8 mouse cellular contexts compared by ENCODE assay signal in genomic region chr13:60177106-60177796, GRCm38 (mm10). TPM values are rescaled to one million over a fixed set of nuclear protein-coding genes. Genes with fewer than 3 reads are reported as not detected.
A peak's percentile ranks its signal among the peaks of the same experiment; 100 is the strongest.
DNase-seq lines count a peak whose midpoint lies in the region; ATAC-seq and TF ChIP-seq lines count a peak whose summit lies in the region.

Gene Gas1, minus strand, starts transcription at chr13:60177365.

- peak within 1 kb of the TSS; percentile 82 for H3K4me2 ChIP-seq in hindbrain, embryonic 12.5 days (replicated peaks)
- peak within 1 kb of the TSS; percentile 87 for H3K4me2 ChIP-seq in lung, postnatal 0 days (replicated peaks; ENCODE audit: low read depth, low read length)

- 1% methylated on average over 59 of the region's 59 CpGs for WGBS in hindbrain, embryonic 12.5 days
- WGBS in lung, postnatal 0 days, result 3% methylated on average over 58 of the region's 59 CpGs

- no peaks in the 10 kb centered on the region for H3K36me3 ChIP-seq in hindbrain, embryonic 12.5 days
- no peaks in the 10 kb centered on the region for H3K36me3 ChIP-seq in lung, postnatal 0 days (ENCODE audit: insufficient read depth, low read length)

- DNase-seq in adrenal gland, adult (ENCODE audit: inconsistent age in 2 of 2, low spot score in 1 of 2), result peak; percentile 93 to 97
- DNase-seq in cerebellum, postnatal 36 days, result peak; percentile 25 to 34
- peak; percentile 71 to 79 for DNase-seq in frontal cortex, postnatal 36 days (ENCODE audit: low spot score in 2 of 2)
- peak; percentile 61 to 62 for DNase-seq in layer of hippocampus, postnatal 25 days (ENCODE audit: extremely low spot score in 1 of 2, low spot score in 1 of 2)
- DNase-seq in lung, postnatal 0 days (ENCODE audit: low spot score), result peak; percentile 93
- DNase-seq in retina, postnatal 7 days (ENCODE audit: low read depth, low spot score), result peak; percentile 73

- H3K9me3 ChIP-seq in hindbrain, embryonic 12.5 days (replicated peaks), result no peaks in the 10 kb centered on the region
- H3K9me3 ChIP-seq in lung, postnatal 0 days (ENCODE audit: low read length), result no peaks in the 10 kb centered on the region

- H3K4me1 ChIP-seq in hindbrain, embryonic 12.5 days, result peaks cover 28% of the 10 kb centered on the region
- H3K4me1 ChIP-seq in lung, postnatal 0 days (ENCODE audit: insufficient read depth, low read depth, low read length), result no peaks in the 10 kb centered on the region

- peak within 1 kb of the TSS; percentile 90 for H3K4me3 ChIP-seq in hindbrain, embryonic 12.5 days
- peak within 1 kb of the TSS; percentile 63 for H3K4me3 ChIP-seq in lung, postnatal 0 days (ENCODE audit: low read depth, low read length)

- no peaks in the 10 kb centered on the region for H3K27me3 ChIP-seq in hindbrain, embryonic 12.5 days
- H3K27me3 ChIP-seq in lung, postnatal 0 days (replicated peaks; ENCODE audit: insufficient read depth, low read length), result peaks cover 31% of the 10 kb centered on the region; the same call in 1 of the 2 replicates

- H3K27ac ChIP-seq in hindbrain, embryonic 12.5 days, result peak within 1 kb of the TSS; percentile 99
- peak within 1 kb of the TSS; percentile 86 for H3K27ac ChIP-seq in lung, postnatal 0 days (ENCODE audit: low read length)

- peak within 1 kb of the TSS; percentile 95 for H3K9ac ChIP-seq in hindbrain, embryonic 12.5 days
- H3K9ac ChIP-seq in lung, postnatal 0 days (replicated peaks; ENCODE audit: low read depth), result peak within 1 kb of the TSS; percentile 55

- TF ChIP-seq CTCF in lung, postnatal 0 days (IDR thresholded peaks at IDR 0.05), result no peak

- TF ChIP-seq EP300 in lung, postnatal 0 days (IDR thresholded peaks at IDR 0.05), result no peak

- peak; percentile 91 for ATAC-seq in hindbrain, embryonic 12.5 days (ENCODE audit: low FRiP score)
- peak; percentile 88 for ATAC-seq in lung, postnatal 0 days
- ATAC-seq in erythroid progenitor cell, adult 5-6 weeks (replicated peaks; ENCODE audit: low FRiP score, poor library complexity, severe bottlenecking), result no peak

RNA-seq across cellular contexts. Expression of gene Gas1, which starts in this region (rescaled TPM):
- polyA plus RNA-seq in hindbrain, embryonic 12.5 days (2016; fragmentation: Nextera tagmentation; extraction: Ambion mirVana), result 159 and 173 TPM in 2 replicates
- 10 to 100 TPM; 12.3 to 13.7 TPM for total RNA-seq in layer of hippocampus, postnatal 25 days (2021)
- polyA plus RNA-seq in lung, postnatal 0 days (2015; fragmentation: Nextera tagmentation; extraction: Ambion mirVana), result 20.3 and 22.5 TPM in 2 replicates
- not detected in 2 replicates for total RNA-seq in erythroid progenitor cell, adult 5-6 weeks (2015; ENCODE audit: low replicate concordance)
- total RNA-seq in erythroid progenitor cell, adult 5-6 weeks (2017; ENCODE audit: low replicate concordance), result 0.51 TPM in 1 of 2 replicates, not detected in the other

Comparison
In these comparisons a context has a peak if more than half of its experiments do, and no peak if none do; other contexts are left out.
1. RNA of gene Gas1 (total RNA-seq): 12.3 to 13.7 TPM in layer of hippocampus, postnatal 25 days; 0.51 TPM in erythroid progenitor cell, adult 5-6 weeks; every median in the first group is over 4 times any median in the second.
2. DNase-seq: peak in every context shown above with its lines; median percentile 95 in adrenal gland, adult; 93 in lung, postnatal 0 days; 75 in frontal cortex, postnatal 36 days; 73 in retina, postnatal 7 days; 62 in layer of hippocampus, postnatal 25 days; 30 in cerebellum, postnatal 36 days.